Mouse (Mus musculus) left cerebral cortex, adult 2 months (tissue): ENCODE results near the gene Olfr911-ps1. TPM values are rescaled to one million over a fixed set of nuclear protein-coding genes. Genes with fewer than 3 reads are reported as not detected.

ENCODE experiments used
- DNase-seq, 2 experiments: peaks; one replicate each; pipeline ENCODE4 v3.0.0; 2021 to 2022; ENCODE audit warnings: low spot score in 2 of 2, mixed read lengths in 1 of 2; ENCODE audit errors: extremely low spot score in 1 of 2
- H3K27ac ChIP-seq: fragments of 200-600 bp; 2 replicates; pipeline ENCODE4 v1.8.1; 2022
- H3K4me3 ChIP-seq: fragments of 200-600 bp; 2 replicates; pipeline ENCODE4 v1.8.1; 2022
- CTCF ChIP-seq: fragments of 200-600 bp; IDR thresholded peaks from 2 replicates; pipeline ENCODE4 v1.8.1; 2022; ENCODE audit warnings: antibody characterized with exemption, mild to moderate bottlenecking, moderate library complexity
- intact Hi-C: fragments of 180-260 bp; cut with DNase I; formaldehyde crosslinking; loops from one replicate; pipeline ENCODE4 v1.15.1; 2025
- long read RNA-seq, 2 experiments: library from polyadenylated mRNA; stranded (forward); transcript quantifications; one replicate each; pipeline ENCODE4 v2.0.0; 2021; ENCODE audit warnings: borderline mapping rate in 2 of 2
- total RNA-seq, 2 experiments: library from RNA; stranded (reverse); gene quantifications; 2 replicates each; pipeline ENCODE4 v1.2.3; 2021

The Olfr911-ps1 gene
- total RNA-seq = not detected
- long read RNA-seq, experiment 1 = 0 reads
- long read RNA-seq, experiment 2 = 0 reads

DNA sequence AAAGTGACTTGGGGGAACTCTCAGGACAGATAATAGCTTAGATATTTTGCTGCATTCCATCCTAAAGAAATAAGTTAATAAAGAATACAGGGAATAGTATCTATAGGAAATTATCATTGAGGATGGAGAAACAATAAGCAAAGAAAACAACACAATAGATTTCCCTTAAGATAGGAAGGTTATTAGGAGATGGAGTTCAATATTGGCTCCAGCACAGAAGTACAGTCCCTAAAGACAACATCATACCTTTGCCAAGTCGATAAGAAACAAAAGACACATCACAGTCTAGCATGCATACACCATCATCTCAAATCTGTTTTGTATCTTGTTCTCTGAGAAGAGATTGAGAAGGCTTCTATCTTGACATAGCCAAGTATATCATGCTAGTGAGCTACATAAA lies at the start of gene Olfr911-ps1:
TSS of gene Olfr911-ps1 (plus strand) at position 301 of the 400 bp plus-strand sequence.
- Histone ChIP-seq H3K4me3 (no peak within 1 kb of the TSS), H3K27ac (no peak within 1 kb of the TSS)
- intact Hi-C loops = no loop called here
- DNase-seq = no peak
- no peak for TF ChIP-seq CTCF

- Histone ChIP-seq H3K27ac (no peak within 1 kb of the TSS), H3K4me3 (no peak within 1 kb of the TSS)
- intact Hi-C loops = no loop called here
- DNase-seq = no peak
- TF ChIP-seq CTCF = no peak
Measured at GRCm38 (mm10) chr9:38486785-38487184, 34.6 kb upstream of the Olfr911-ps1 start, which contains the start of gene Olfr906. Olfr906 (plus strand) TSS chr9:38487085.

DNA sequence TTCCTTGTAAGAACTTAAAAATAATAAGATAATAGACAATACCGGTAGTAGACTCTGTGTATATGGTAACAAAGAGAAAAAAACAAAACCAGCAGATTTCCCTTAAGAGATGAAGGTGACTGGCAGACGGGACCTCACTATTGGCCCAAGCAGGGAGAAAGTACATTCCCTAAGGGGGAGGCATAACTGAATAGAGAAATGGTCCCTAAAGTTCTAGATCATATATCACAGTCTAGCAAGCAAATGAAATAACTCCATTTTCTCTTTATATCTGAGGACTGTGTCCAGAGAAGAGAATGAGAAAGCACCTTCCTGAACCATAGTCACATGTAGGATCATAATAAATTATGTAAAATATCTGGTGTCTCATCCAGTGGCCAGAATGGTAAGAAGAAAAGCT lies 25.9 kb upstream of the Olfr911-ps1 start, which contains the start of gene Olfr907:
TSS of gene Olfr907 (plus strand) at position 301 of the 400 bp plus-strand sequence.
- no peak within 1 kb of the TSS for H3K27ac ChIP-seq
- DNase-seq = no peak
- H3K4me3 ChIP-seq = no peak within 1 kb of the TSS
- TF ChIP-seq CTCF = no peak
- intact Hi-C loops = no loop called here

GRCm38 (mm10) chr9:38512353-38512752 lies 9.0 kb upstream of the Olfr911-ps1 start:
- no peak overlapping the region for H3K27ac ChIP-seq
- no peak overlapping the region for H3K4me3 ChIP-seq
- no peak for TF ChIP-seq CTCF
- intact Hi-C loops = no loop called here
- DNase-seq = no peak

DNA sequence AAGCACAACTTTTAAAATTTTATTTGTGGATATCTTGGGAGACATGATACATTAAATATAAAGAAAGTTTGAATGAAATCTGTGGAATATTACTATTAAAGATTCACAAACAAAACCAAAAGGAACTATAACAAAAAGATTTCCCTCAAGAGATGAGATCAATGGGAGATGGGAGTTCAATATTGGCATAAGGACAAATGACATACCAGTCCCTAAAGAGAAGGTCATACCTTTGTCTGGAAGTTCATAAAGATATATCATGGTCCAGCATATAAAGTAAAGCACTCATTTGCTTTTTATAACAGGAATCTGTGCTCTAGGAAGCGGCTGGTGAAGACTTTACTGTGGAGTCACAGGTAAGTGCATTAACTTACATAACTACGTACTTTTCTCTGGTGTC lies 16.2 kb downstream of the Olfr911-ps1 start, which contains the start of gene Olfr910:
TSS of gene Olfr910 (plus strand) at position 301 of the 400 bp plus-strand sequence.
- no peak for TF ChIP-seq CTCF
- no peak within 1 kb of the TSS for H3K4me3 ChIP-seq

More for the DNA sequence above, 16.2 kb downstream of the Olfr911-ps1 start, which contains the start of gene Olfr910:
- no peak for DNase-seq
- intact Hi-C loops = no loop called here
- H3K27ac ChIP-seq = no peak within 1 kb of the TSS

Other genes starting within 250 kb of the Olfr911-ps1 start
- gene Olfr896-ps1, start 230.5 kb upstream of the Olfr911-ps1 start, total RNA-seq = not detected
- not detected for gene Olfr25, start 192.5 kb upstream of the Olfr911-ps1 start, total RNA-seq
- gene Olfr898, start 173.2 kb upstream of the Olfr911-ps1 start, total RNA-seq = not detected
- gene Olfr250, start 154.7 kb upstream of the Olfr911-ps1 start, total RNA-seq = not detected
- not detected for gene Olfr251, start 144.5 kb upstream of the Olfr911-ps1 start, total RNA-seq
- not detected for gene Olfr147, start 119.9 kb upstream of the Olfr911-ps1 start, total RNA-seq
- not detected for gene Olfr901, start 92.1 kb upstream of the Olfr911-ps1 start, total RNA-seq
- gene Olfr902, start 73.9 kb upstream of the Olfr911-ps1 start, total RNA-seq = not detected
- gene Olfr904, start 58.4 kb upstream of the Olfr911-ps1 start, total RNA-seq = not detected
- not detected for gene Olfr905, start 50.5 kb upstream of the Olfr911-ps1 start, total RNA-seq
- not detected for gene Olfr906, start 34.5 kb upstream of the Olfr911-ps1 start, total RNA-seq
- not detected for gene Olfr907, start 25.8 kb upstream of the Olfr911-ps1 start, total RNA-seq
- not detected for gene Olfr910, start 16.3 kb downstream of the Olfr911-ps1 start, total RNA-seq
- not detected for gene Olfr912, start 58.6 kb downstream of the Olfr911-ps1 start, total RNA-seq
- gene Olfr913, start 71.2 kb downstream of the Olfr911-ps1 start, total RNA-seq = not detected
- gene Olfr914, start 83.5 kb downstream of the Olfr911-ps1 start, total RNA-seq = not detected
- gene Olfr916, start 138.3 kb downstream of the Olfr911-ps1 start, total RNA-seq = not detected
- gene Olfr917, start 144.3 kb downstream of the Olfr911-ps1 start, total RNA-seq = not detected
- not detected for gene Olfr918, start 153.0 kb downstream of the Olfr911-ps1 start, total RNA-seq
- gene Olfr919, start 182.1 kb downstream of the Olfr911-ps1 start, total RNA-seq = not detected
- 1 to 10 TPM; 7.6 to 9.1 TPM for gene Vwa5a, start 196.7 kb downstream of the Olfr911-ps1 start, total RNA-seq
- gene Olfr920, start 230.7 kb downstream of the Olfr911-ps1 start, total RNA-seq = not detected